Mouse (Mus musculus) lung, postnatal 14 days (tissue): Measurements from ENCODE around the gene Vegfc.

ENCODE experiments used
- DNase-seq: peaks from one replicate; pipeline ENCODE4 v3.0.0; 2021

Vegfc gene

DNA sequence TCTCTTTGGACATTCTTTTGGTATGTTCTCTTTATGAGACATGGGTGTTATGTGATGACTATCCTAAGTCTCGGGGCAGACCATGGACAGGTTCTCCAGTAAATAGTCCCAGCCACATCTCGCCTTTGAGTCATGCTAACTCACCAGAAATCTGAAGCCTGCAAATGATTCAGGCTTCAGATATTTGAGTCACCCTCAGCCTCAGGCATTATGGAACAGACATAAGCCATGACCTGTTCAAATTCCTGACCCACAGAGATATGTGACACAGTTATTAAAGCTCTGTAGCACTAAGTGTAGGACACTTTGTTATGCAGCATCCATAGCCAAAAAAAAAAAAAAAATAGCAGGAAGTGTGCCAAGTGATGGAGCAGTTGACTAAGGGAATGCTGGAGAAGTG lies 138.8 kb downstream of the Vegfc start:
- DNase-seq, result no peak

DNA sequence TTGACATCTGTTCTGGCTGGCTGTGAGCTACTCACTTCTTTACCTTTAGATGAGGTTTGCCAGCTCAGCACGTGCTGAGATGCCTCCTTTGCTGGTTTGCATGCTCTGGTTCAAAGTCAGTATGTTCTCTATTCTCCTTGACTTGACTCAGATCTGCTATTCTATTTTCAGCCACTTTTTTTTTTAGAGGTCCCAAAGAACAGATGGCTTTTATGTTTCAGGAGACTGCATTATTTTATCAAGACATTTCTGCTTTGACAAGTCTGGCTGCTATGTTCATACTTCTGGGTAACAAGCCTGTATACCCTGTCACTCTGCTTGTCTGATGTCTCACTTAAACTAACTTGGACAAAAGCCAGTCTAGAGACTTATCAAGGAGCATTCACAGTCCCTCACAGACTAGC lies 151.4 kb downstream of the Vegfc start:
- DNase-seq, result no peak

DNA sequence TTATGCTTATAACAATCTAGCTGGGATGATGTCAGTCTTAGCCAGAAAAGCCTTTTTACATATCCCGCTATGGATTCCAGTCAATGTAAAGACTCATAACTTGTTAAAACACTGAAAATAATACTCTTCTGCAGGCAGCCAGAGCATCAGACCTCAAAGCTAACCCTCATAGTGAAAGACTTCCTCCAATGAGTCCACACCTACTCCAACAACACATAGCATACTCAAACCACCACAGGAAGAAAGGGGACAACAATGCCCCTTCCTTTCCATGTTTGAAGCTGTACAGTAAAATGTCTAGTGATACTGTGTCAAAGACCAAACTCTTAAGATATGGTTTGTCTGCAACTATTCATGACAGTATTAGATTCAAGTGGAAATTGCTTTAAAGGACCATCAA lies 153.2 kb downstream of the Vegfc start:
- no peak for DNase-seq

- DNase-seq, result no peak
These were observed 155.9 kb downstream of the Vegfc start for GRCm38 (mm10) chr8:54233316-54233715.
